Mouse (Mus musculus) MEL (cell line): ENCODE results near the gene Olfr815. TPM values are rescaled to one million over a fixed set of nuclear protein-coding genes. Genes with fewer than 3 reads are reported as not detected.
"Not testable (repeated sequence)": the region's sequence is repeated elsewhere in the genome, so short reads cannot be mapped to it uniquely, and the experiment has no call there.

ENCODE experiments used
- DNase-seq: peaks from one replicate; pipeline ENCODE4 v3.0.0; 2011; ENCODE audit warnings: low read depth, low spot score
- H3K27ac ChIP-seq: 2 replicates; pipeline ENCODE4 v1.5.1; 2012; ENCODE audit warnings: low read depth, mild to moderate bottlenecking, control low read depth, low read length, moderate library complexity; ENCODE audit not compliant: control insufficient read depth
- H3K27me3 ChIP-seq, 2 experiments: fragments of 150-350 bp in 1 of 2; sonication (generic) in 1 of 2; 2 replicates each; pipeline ENCODE4 v1.6.1; 2012; ENCODE audit warnings: low read length in 2 of 2, mild to moderate bottlenecking in 2 of 2, improper control_type of control experiment in 1 of 2, moderate library complexity in 1 of 2; ENCODE audit not compliant: insufficient read depth in 2 of 2, control insufficient read depth in 1 of 2
- H3K36me3 ChIP-seq, 2 experiments: 2 replicates each; pipeline ENCODE4 v1.6.1; 2012 to 2014; ENCODE audit warnings: low read length in 2 of 2, improper control_type of control experiment in 1 of 2, inconsistent platforms in 1 of 2, mild to moderate bottlenecking in 1 of 2; ENCODE audit not compliant: insufficient read depth in 2 of 2, control insufficient read depth in 1 of 2
- H3K4me1 ChIP-seq, 2 experiments: fragments of 150-350 bp in 1 of 2; sonication (generic) in 1 of 2; 2 replicates each; pipeline ENCODE4 v1.6.1; 2012; ENCODE audit warnings: low read length in 2 of 2, improper control_type of control experiment in 1 of 2, mild to moderate bottlenecking in 1 of 2; ENCODE audit not compliant: insufficient read depth in 2 of 2, control insufficient read depth in 1 of 2
- H3K4me3 ChIP-seq, 2 experiments: fragments of 150-350 bp in 1 of 2; sonication (generic) in 1 of 2; 2 replicates each; pipeline ENCODE4 v1.5.1; 2012; ENCODE audit warnings: low read depth in 2 of 2, low read length in 2 of 2, mild to moderate bottlenecking in 2 of 2, moderate library complexity in 2 of 2, control low read depth in 1 of 2, improper control_type of control experiment in 1 of 2; ENCODE audit not compliant: control insufficient read depth in 1 of 2, insufficient read depth in 1 of 2
- H3K79me2 ChIP-seq: 2 replicates; pipeline ENCODE4 v1.6.1; 2012; ENCODE audit warnings: mild to moderate bottlenecking, low read length, moderate library complexity; ENCODE audit not compliant: control insufficient read depth, poor library complexity, insufficient read depth
- H3K9ac ChIP-seq: 2 replicates; pipeline ENCODE4 v1.6.1; 2012; ENCODE audit warnings: low read depth, mild to moderate bottlenecking, control low read depth, low read length, moderate library complexity; ENCODE audit not compliant: control insufficient read depth, poor library complexity, severe bottlenecking
- H3K9me3 ChIP-seq: fragments of 150-350 bp; sonication (generic); replicated peaks from 2 replicates; pipeline ENCODE4 v1.6.1; 2012; ENCODE audit warnings: mild to moderate bottlenecking, low read length, improper control_type of control experiment, moderate library complexity; ENCODE audit not compliant: insufficient read depth
- EP300 ChIP-seq, 2 experiments: IDR thresholded peaks; 2 replicates each; pipeline ENCODE4 v1.6.1; 2011; ENCODE audit warnings: improper control_type of control experiment in 2 of 2, low read length in 2 of 2, low read depth in 1 of 2, mild to moderate bottlenecking in 1 of 2
- GATA1 ChIP-seq: IDR thresholded peaks from 2 replicates; pipeline ENCODE4 v1.6.1; 2011; ENCODE audit warnings: low read depth, low read length, improper control_type of control experiment
- MEF2A ChIP-seq: IDR thresholded peaks from 2 replicates; pipeline ENCODE4 v1.6.1; 2014; ENCODE audit warnings: low read depth, mild to moderate bottlenecking, inconsistent platforms, low read length, improper control_type of control experiment; ENCODE audit not compliant: poor library complexity, insufficient replicate concordance, severe bottlenecking; ENCODE audit errors: extremely low read depth
- MYC ChIP-seq: IDR thresholded peaks from 2 replicates; pipeline ENCODE4 v1.6.1; 2011; ENCODE audit warnings: low read depth, mild to moderate bottlenecking, low read length, improper control_type of control experiment, moderate library complexity
- POLR2A ChIP-seq, 2 experiments: IDR thresholded peaks; 2 replicates each; pipeline ENCODE4 v1.6.1; 2011 to 2012; ENCODE audit warnings: low read length in 2 of 2, mild to moderate bottlenecking in 2 of 2, control low read depth in 1 of 2, improper control_type of control experiment in 1 of 2, low read depth in 1 of 2, moderate library complexity in 1 of 2; ENCODE audit not compliant: control insufficient read depth in 1 of 2, insufficient read depth in 1 of 2, poor library complexity in 1 of 2
- RCOR1 ChIP-seq: IDR thresholded peaks from 2 replicates; pipeline ENCODE4 v1.6.1; 2012; ENCODE audit warnings: low read depth, mild to moderate bottlenecking, inconsistent platforms, low read length, improper control_type of control experiment
- SIN3A ChIP-seq: IDR thresholded peaks from 2 replicates; pipeline ENCODE4 v1.6.1; 2012; ENCODE audit warnings: low read length, improper control_type of control experiment, inconsistent platforms
- UBTF ChIP-seq: IDR thresholded peaks from 2 replicates; pipeline ENCODE4 v1.6.1; 2012; ENCODE audit warnings: low read depth, mild to moderate bottlenecking, inconsistent platforms, low read length, improper control_type of control experiment, moderate library complexity, borderline replicate concordance; ENCODE audit not compliant: insufficient read depth
- ZKSCAN1 ChIP-seq: IDR thresholded peaks from 2 replicates; pipeline ENCODE4 v1.6.1; 2012; ENCODE audit warnings: low read depth, mild to moderate bottlenecking, inconsistent platforms, low read length, improper control_type of control experiment, moderate library complexity
- polyA plus RNA-seq, 2 experiments: library from polyadenylated mRNA; stranded (reverse) in 1 of 2; unstranded in 1 of 2; fragments of >175 nt in 1 of 2; fragments of >200 nt in 1 of 2; gene quantifications; 2 replicates each; pipeline versions ENCODE4 v1.2.1 to v1.2.4; 2012; ENCODE audit warnings: low replicate concordance in 2 of 2, low read depth in 1 of 2; ENCODE audit not compliant: insufficient read length in 2 of 2, insufficient read depth in 1 of 2, missing spikeins in 1 of 2
- total RNA-seq: library from RNA; depleted of rRNA; stranded (reverse); fragments of 300-350 nt; gene quantifications from 2 replicates; pipeline ENCODE4 v1.2.3, GENCODE M21; 2012; rRNA removed

The Olfr815 gene
- total and polyA plus RNA-seq, 3 experiments = not detected

- Histone ChIP-seq H3K4me1 (no peaks in the 10 kb centered on the region), H3K27ac (no peak overlapping the region), H3K27me3 (no peaks in the 10 kb centered on the region), H3K79me2 (no peaks in the 10 kb centered on the region), H3K9ac (no peak overlapping the region), H3K9me3 (no peaks in the 10 kb centered on the region), H3K4me3 (no peak overlapping the region), H3K36me3 (no peaks in the 10 kb centered on the region)
- TF ChIP-seq POLR2A (IDR thresholded peaks at IDR 0.05; ENCODE audit: control insufficient read depth in 1 of 2, insufficient read depth in 1 of 2, low read depth in 1 of 2, low read length in 2 of 2, poor library complexity in 1 of 2) (no peak), GATA1 (no peak), EP300 (IDR thresholded peaks at IDR 0.05; ENCODE audit: low read depth in 1 of 2, low read length in 2 of 2) (no peak)
- DNase-seq = no peak
These were observed 19.7 kb downstream of the Olfr815 start for GRCm38 (mm10) chr10:129885934-129886333.

- not testable (repeated sequence) for H3K9me3 ChIP-seq, H3K4me1 ChIP-seq, H3K79me2 ChIP-seq, H3K4me3 ChIP-seq, DNase-seq, H3K36me3 ChIP-seq, H3K27ac ChIP-seq, H3K9ac ChIP-seq, H3K27me3 ChIP-seq
These were observed 20.2 kb downstream of the Olfr815 start for GRCm38 (mm10) chr10:129885496-129885895.

GRCm38 (mm10) chr10:129879751-129880150 lies 25.9 kb downstream of the Olfr815 start, which contains the start of gene Olfr814:
TSS of gene Olfr814 (minus strand) at chr10:129879851.
- not testable (repeated sequence) for H3K4me3 ChIP-seq, DNase-seq, H3K9ac ChIP-seq, H3K4me1 ChIP-seq, H3K79me2 ChIP-seq, H3K27me3 ChIP-seq, H3K36me3 ChIP-seq, H3K9me3 ChIP-seq, H3K27ac ChIP-seq

- no peak for TF ChIP-seq UBTF
- no peak for TF ChIP-seq MYC
- no peak for TF ChIP-seq SIN3A
- no peak for TF ChIP-seq EP300 (IDR thresholded peaks at IDR 0.05; ENCODE audit: low read depth in 1 of 2, low read length in 2 of 2)
- no peak for TF ChIP-seq RCOR1
- no peak for TF ChIP-seq ZKSCAN1
- no peak for TF ChIP-seq MEF2A
- TF ChIP-seq, all 39 proteins: peak for 0
- no peak within 1 kb of the TSS for H3K27ac ChIP-seq
- no peak within 1 kb of the TSS for H3K9ac ChIP-seq
- no peaks in the 10 kb centered on the region for H3K36me3 ChIP-seq
- H3K4me1 ChIP-seq = no peaks in the 10 kb centered on the region
- no peak for DNase-seq
- no peak within 1 kb of the TSS for H3K4me3 ChIP-seq
- H3K9me3 ChIP-seq = no peaks in the 10 kb centered on the region
- no peaks in the 10 kb centered on the region for H3K27me3 ChIP-seq
- H3K79me2 ChIP-seq = no peaks in the 10 kb centered on the region
These were observed 50.6 kb downstream of the Olfr815 start, which contains the start of gene Olfr813 for GRCm38 (mm10) chr10:129855067-129855466. TSS of gene Olfr813 (plus strand) at chr10:129855367.

Other genes starting within 250 kb of the Olfr815 start
- gene Olfr800, start 248.2 kb downstream of the Olfr815 start, total RNA-seq = not detected in 2 replicates
- gene Olfr800, start 248.2 kb downstream of the Olfr815 start, polyA plus RNA-seq = not detected
- not detected in 2 replicates for gene Olfr801, start 232.0 kb downstream of the Olfr815 start, total RNA-seq
- not detected for gene Olfr801, start 232.0 kb downstream of the Olfr815 start, polyA plus RNA-seq
- gene Olfr802, start 217.7 kb downstream of the Olfr815 start, total RNA-seq = not detected in 2 replicates
- not detected for gene Olfr802, start 217.7 kb downstream of the Olfr815 start, polyA plus RNA-seq
- not detected in 2 replicates for gene Olfr803, start 211.6 kb downstream of the Olfr815 start, total RNA-seq
- gene Olfr803, start 211.6 kb downstream of the Olfr815 start, polyA plus RNA-seq = under 1 TPM in 1 of 2 experiments, not detected in 1; 0.03 TPM
- gene Olfr804, start 202.7 kb downstream of the Olfr815 start, total RNA-seq = not detected in 2 replicates
- gene Olfr804, start 202.7 kb downstream of the Olfr815 start, polyA plus RNA-seq = not detected
- gene Olfr805, start 176.5 kb downstream of the Olfr815 start, total RNA-seq = not detected in 2 replicates
- gene Olfr805, start 176.5 kb downstream of the Olfr815 start, polyA plus RNA-seq = not detected
- gene Olfr806, start 163.9 kb downstream of the Olfr815 start, total RNA-seq = not detected in 2 replicates
- not detected for gene Olfr806, start 163.9 kb downstream of the Olfr815 start, polyA plus RNA-seq
- gene Olfr807, start 148.1 kb downstream of the Olfr815 start, total RNA-seq = not detected in 2 replicates
- not detected for gene Olfr807, start 148.1 kb downstream of the Olfr815 start, polyA plus RNA-seq
- not detected in 2 replicates for gene Olfr808, start 140.4 kb downstream of the Olfr815 start, total RNA-seq
- not detected for gene Olfr808, start 140.4 kb downstream of the Olfr815 start, polyA plus RNA-seq
- not detected in 2 replicates for gene Olfr809, start 131.2 kb downstream of the Olfr815 start, total RNA-seq
- not detected for gene Olfr809, start 131.2 kb downstream of the Olfr815 start, polyA plus RNA-seq
- not detected in 2 replicates for gene Olfr810, start 111.0 kb downstream of the Olfr815 start, total RNA-seq
- gene Olfr810, start 111.0 kb downstream of the Olfr815 start, polyA plus RNA-seq = not detected
- gene Olfr811, start 101.5 kb downstream of the Olfr815 start, total RNA-seq = not detected in 2 replicates
- not detected for gene Olfr811, start 101.5 kb downstream of the Olfr815 start, polyA plus RNA-seq
- gene Olfr812, start 59.8 kb downstream of the Olfr815 start, total RNA-seq = not detected in 2 replicates
- gene Olfr812, start 59.8 kb downstream of the Olfr815 start, polyA plus RNA-seq = not detected
- not detected in 2 replicates for gene Olfr813, start 50.5 kb downstream of the Olfr815 start, total RNA-seq
- gene Olfr813, start 50.5 kb downstream of the Olfr815 start, polyA plus RNA-seq = not detected
- gene Olfr814, start 26.0 kb downstream of the Olfr815 start, total RNA-seq = not detected in 2 replicates
- not detected for gene Olfr814, start 26.0 kb downstream of the Olfr815 start, polyA plus RNA-seq
- gene Olfr816, start 9.7 kb upstream of the Olfr815 start, total RNA-seq = not detected in 2 replicates
- not detected for gene Olfr816, start 9.7 kb upstream of the Olfr815 start, polyA plus RNA-seq
- not detected in 2 replicates for gene Olfr818, start 43.2 kb upstream of the Olfr815 start, total RNA-seq
- gene Olfr818, start 43.2 kb upstream of the Olfr815 start, polyA plus RNA-seq = not detected
- gene Olfr819, start 61.4 kb upstream of the Olfr815 start, total RNA-seq = not detected in 2 replicates
- not detected for gene Olfr819, start 61.4 kb upstream of the Olfr815 start, polyA plus RNA-seq
- gene Olfr247, start 70.3 kb upstream of the Olfr815 start, total RNA-seq = not detected in 2 replicates
- gene Olfr247, start 70.3 kb upstream of the Olfr815 start, polyA plus RNA-seq = not detected
- not detected in 2 replicates for gene Gm10310, start 79.2 kb upstream of the Olfr815 start, total RNA-seq
- not detected for gene Gm10310, start 79.2 kb upstream of the Olfr815 start, polyA plus RNA-seq
- not detected in 2 replicates for gene Olfr820, start 106.8 kb upstream of the Olfr815 start, total RNA-seq
- not detected for gene Olfr820, start 106.8 kb upstream of the Olfr815 start, polyA plus RNA-seq
- gene Olfr821, start 124.5 kb upstream of the Olfr815 start, total RNA-seq = not detected in 2 replicates
- gene Olfr821, start 124.5 kb upstream of the Olfr815 start, polyA plus RNA-seq = not detected
- gene Olfr822, start 165.3 kb upstream of the Olfr815 start, total RNA-seq = not detected in 2 replicates
- gene Olfr822, start 165.3 kb upstream of the Olfr815 start, polyA plus RNA-seq = not detected
- gene Olfr823, start 209.5 kb upstream of the Olfr815 start, total RNA-seq = not detected in 2 replicates
- not detected for gene Olfr823, start 209.5 kb upstream of the Olfr815 start, polyA plus RNA-seq
- not detected in 2 replicates for gene Olfr824, start 224.1 kb upstream of the Olfr815 start, total RNA-seq
- not detected for gene Olfr824, start 224.1 kb upstream of the Olfr815 start, polyA plus RNA-seq